Mouse (Mus musculus) heart, embryonic 10.5 days (tissue): ENCODE measurements around the gene 4930442H23Rik. TPM values are rescaled to one million over a fixed set of nuclear protein-coding genes. Genes with fewer than 3 reads are reported as not detected.
"Not testable (repeated sequence)": the region's sequence is repeated elsewhere in the genome, so short reads cannot be mapped to it uniquely, and the experiment has no call there.

Source experiments
- DNase-seq: peaks from one replicate; pipeline ENCODE4 v3.0.0-alpha.2; 2017; ENCODE audit warnings: low spot score
- H3K27ac ChIP-seq: fragments of 300-500 bp; sonication (generic); 2 replicates; pipeline ENCODE4 v1.5.1; 2016; ENCODE audit warnings: mild to moderate bottlenecking
- H3K27me3 ChIP-seq: fragments of 300-500 bp; sonication (generic); 2 replicates; pipeline ENCODE4 v1.6.1; 2016; ENCODE audit warnings: mild to moderate bottlenecking; ENCODE audit not compliant: poor library complexity, insufficient read depth, severe bottlenecking
- H3K36me3 ChIP-seq: fragments of 300-500 bp; sonication (generic); 2 replicates; pipeline ENCODE4 v1.6.1; 2016; ENCODE audit warnings: mild to moderate bottlenecking, moderate library complexity
- H3K4me1 ChIP-seq: fragments of 300-500 bp; sonication (generic); 2 replicates; pipeline ENCODE4 v1.6.1; 2016; ENCODE audit warnings: mild to moderate bottlenecking
- H3K4me3 ChIP-seq: fragments of 300-500 bp; sonication (generic); 2 replicates; pipeline ENCODE4 v1.5.1; 2016; ENCODE audit warnings: mild to moderate bottlenecking, moderate library complexity
- H3K9me3 ChIP-seq: fragments of 300-500 bp; sonication (generic); 2 replicates; pipeline ENCODE4 v1.6.1; 2016; ENCODE audit warnings: mild to moderate bottlenecking, moderate library complexity
- WGBS: fragments of 180-500 bp; shearing (Covaris S2); methylation state at CpG from one replicate; pipeline ENCODE4 v1.1.7; 2016; 5-methylcytosine and 5-hydroxymethylcytosine counted together
- polyA plus RNA-seq: library from polyadenylated mRNA; unstranded; fragments of >200 nt; fragmentation: Nextera tagmentation; extraction: Ambion mirVana; gene quantifications from 2 replicates; pipeline ENCODE4 v1.2.1, GENCODE M21; 2016

4930442H23Rik gene
- polyA plus RNA-seq, 1 experiment from 2014 or later: not detected

- Histone ChIP-seq H3K27ac (no peak overlapping the region), H3K36me3 (peaks cover 78% of the 10 kb centered on the region), H3K4me3 (no peak overlapping the region), H3K9me3 (no peaks in the 10 kb centered on the region), H3K4me1 (peaks cover 67% of the 10 kb centered on the region), H3K27me3 (no peaks in the 10 kb centered on the region)
- no peak for DNase-seq
- WGBS: 91% methylated on average over 13 of the region's 13 CpGs
These were observed 2.7 kb downstream of the 4930442H23Rik start for GRCm38 (mm10) chr10:81180946-81181345.

GRCm38 (mm10) chr10:81179451-81180342 lies 4.0 kb downstream of the 4930442H23Rik start:
- WGBS: 92% methylated on average over 32 of the region's 32 CpGs
- H3K27ac ChIP-seq: 0 out of 2 replicates have a peak overlapping the region, but pooled peaks have one; percentile 1
- no peak for DNase-seq
- no peaks in the 10 kb centered on the region for H3K9me3 ChIP-seq
- H3K4me1 ChIP-seq: peaks cover 71% of the 10 kb centered on the region
- H3K36me3 ChIP-seq: peaks cover 66% of the 10 kb centered on the region
- no peaks in the 10 kb centered on the region for H3K27me3 ChIP-seq
- no peak overlapping the region for H3K4me3 ChIP-seq

- H3K4me1 ChIP-seq: peaks cover 69% of the 10 kb centered on the region
- WGBS: 92% methylated on average over 11 of the region's 11 CpGs
These were observed 4.7 kb downstream of the 4930442H23Rik start for GRCm38 (mm10) chr10:81178927-81179326.

GRCm38 (mm10) chr10:81177958-81178712 lies 5.5 kb downstream of the 4930442H23Rik start:
- Histone ChIP-seq H3K4me3 (peak overlapping the region; percentile 99), H3K9me3 (no peaks in the 10 kb centered on the region), H3K27me3 (no peaks in the 10 kb centered on the region), H3K27ac (peak overlapping the region; percentile 99), H3K4me1 (peaks cover 72% of the 10 kb centered on the region), H3K36me3 (peaks cover 58% of the 10 kb centered on the region)
- DNase-seq: no peak
- WGBS: 70% methylated on average over 14 of the region's 14 CpGs

More at GRCm38 (mm10) chr10:81178927-81179326, 4.7 kb downstream of the 4930442H23Rik start:
- Histone ChIP-seq H3K27me3 (no peaks in the 10 kb centered on the region), H3K27ac (0 out of 2 replicates have a peak overlapping the region, but pooled peaks have one; percentile 1), H3K4me3 (no peak overlapping the region), H3K9me3 (no peaks in the 10 kb centered on the region), H3K36me3 (peaks cover 59% of the 10 kb centered on the region)
- no peak for DNase-seq

GRCm38 (mm10) chr10:81177491-81177925 lies 6.1 kb downstream of the 4930442H23Rik start:
- DNase-seq: no peak
- H3K27me3 ChIP-seq: no peaks in the 10 kb centered on the region
- peaks cover 75% of the 10 kb centered on the region for H3K4me1 ChIP-seq
- 13% methylated on average over 16 of the region's 16 CpGs for WGBS
- H3K27ac ChIP-seq: peak overlapping the region; percentile 99
- H3K4me3 ChIP-seq: peak overlapping the region; percentile 99
- peaks cover 57% of the 10 kb centered on the region for H3K36me3 ChIP-seq
- no peaks in the 10 kb centered on the region for H3K9me3 ChIP-seq

GRCm38 (mm10) chr10:81176466-81177271 lies 7.0 kb downstream of the 4930442H23Rik start, which contains the start of gene Eef2:
TSS of gene Eef2 (plus strand) at chr10:81176631.
- no peaks in the 10 kb centered on the region for H3K9me3 ChIP-seq
- DNase-seq: peak; percentile 98
- under 1% methylated on average over 77 of the region's 77 CpGs for WGBS
- peaks cover 67% of the 10 kb centered on the region for H3K4me1 ChIP-seq
- peak within 1 kb of the TSS; percentile 99 for H3K4me3 ChIP-seq
- H3K27me3 ChIP-seq: no peaks in the 10 kb centered on the region
- H3K36me3 ChIP-seq: peaks cover 48% of the 10 kb centered on the region
- H3K27ac ChIP-seq: peak within 1 kb of the TSS; percentile 99

- Histone ChIP-seq H3K4me1 (peaks cover 61% of the 10 kb centered on the region), H3K27me3 (no peaks in the 10 kb centered on the region), H3K36me3 (peaks cover 42% of the 10 kb centered on the region), H3K4me3 (peak overlapping the region; percentile 99), H3K27ac (peak overlapping the region; percentile 99), H3K9me3 (no peaks in the 10 kb centered on the region)
- 8% methylated on average over 13 of the region's 13 CpGs for WGBS
- DNase-seq: no peak
These were observed 7.6 kb downstream of the 4930442H23Rik start for GRCm38 (mm10) chr10:81175936-81176465.

GRCm38 (mm10) chr10:81175345-81175701 lies 8.3 kb downstream of the 4930442H23Rik start:
- peak overlapping the region; percentile 59 for H3K4me3 ChIP-seq
- H3K36me3 ChIP-seq: peaks cover 35% of the 10 kb centered on the region
- 8% methylated on average over 4 of the region's 4 CpGs for WGBS
- H3K27me3 ChIP-seq, DNase-seq, H3K9me3 ChIP-seq: not testable (repeated sequence)
- peak overlapping the region; percentile 88 for H3K27ac ChIP-seq
- peaks cover 56% of the 10 kb centered on the region for H3K4me1 ChIP-seq

GRCm38 (mm10) chr10:81174617-81175344 lies 8.9 kb downstream of the 4930442H23Rik start:
- Histone ChIP-seq H3K27ac (peak overlapping the region; percentile 88), H3K4me1 (peaks cover 52% of the 10 kb centered on the region), H3K9me3 (no peaks in the 10 kb centered on the region), H3K27me3 (no peaks in the 10 kb centered on the region), H3K36me3 (peaks cover 30% of the 10 kb centered on the region), H3K4me3 (peak overlapping the region; percentile 59)
- peak; percentile 95 for DNase-seq
- WGBS: 2% methylated on average over 29 of the region's 29 CpGs

- Histone ChIP-seq H3K27ac (peak overlapping the region; percentile 88), H3K9me3 (no peaks in the 10 kb centered on the region), H3K4me3 (peak overlapping the region; percentile 34), H3K36me3 (peaks cover 13% of the 10 kb centered on the region), H3K27me3 (no peaks in the 10 kb centered on the region), H3K4me1 (peaks cover 49% of the 10 kb centered on the region)
- WGBS: 7% methylated on average over 21 of the region's 21 CpGs
- DNase-seq: peak; percentile 92
These were observed 10.5 kb downstream of the 4930442H23Rik start for GRCm38 (mm10) chr10:81173132-81173531.

GRCm38 (mm10) chr10:81169411-81169900 lies 14.2 kb downstream of the 4930442H23Rik start:
- Histone ChIP-seq H3K4me3 (peak overlapping the region; percentile 93; the same call in 1 of the 2 replicates), H3K27ac (peak overlapping the region; percentile 29; the same call in 1 of the 2 replicates), H3K4me1 (peaks cover 52% of the 10 kb centered on the region)
- not testable (repeated sequence) for H3K9me3 ChIP-seq, DNase-seq, H3K36me3 ChIP-seq, H3K27me3 ChIP-seq
- WGBS: 49% methylated on average over 11 of the region's 14 CpGs
